Mouse (Mus musculus): ENCODE data around the gene Acot8.

- TF ChIP-seq GATA1 (IDR thresholded peaks at IDR 0.05; ENCODE audit: borderline replicate concordance, low read length) (no peak), FLI1 (IDR thresholded peaks at IDR 0.05; ENCODE audit: low read length) (no peak)
Observed at GRCm38 (mm10) chr2:164771123-164771522, 33.6 kb downstream of the Acot8 start.
